Mouse (Mus musculus) heart, adult 9 months (tissue): Measurements from ENCODE around the gene Krt33a.

ENCODE experiments used
- DNase-seq, 2 experiments: peaks; one replicate each; pipeline ENCODE4 v3.0.0; 2022; ENCODE audit warnings: low spot score in 2 of 2

Krt33a gene

DNA sequence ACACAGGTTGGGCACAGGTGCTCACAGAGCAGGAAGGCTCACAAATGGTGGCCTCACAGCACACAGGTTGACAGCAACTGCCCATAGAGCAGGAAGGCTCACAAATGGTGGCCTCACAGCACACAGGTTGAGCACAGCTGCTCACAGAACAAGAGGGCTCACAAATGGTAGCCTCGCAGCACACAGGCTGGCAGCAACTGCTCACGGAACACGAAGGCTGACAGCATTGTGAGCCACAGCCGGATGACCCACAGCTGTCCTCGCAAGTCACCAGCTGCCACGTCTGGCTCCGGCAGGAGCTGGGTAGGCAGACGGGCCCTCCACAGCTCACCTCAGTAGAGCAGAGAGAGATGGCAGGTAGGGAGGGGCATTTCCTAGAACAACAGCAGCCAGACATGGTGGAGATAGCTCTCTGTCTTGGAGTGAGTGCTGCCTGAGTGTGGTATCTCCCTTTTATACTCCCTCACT lies 29.8 kb downstream of the Krt33a start, which contains the start of gene Krtap16-1:
Krtap16-1 (minus strand) TSS at position 418 of the 468 bp plus-strand sequence.
- DNase-seq = no peak

DNA sequence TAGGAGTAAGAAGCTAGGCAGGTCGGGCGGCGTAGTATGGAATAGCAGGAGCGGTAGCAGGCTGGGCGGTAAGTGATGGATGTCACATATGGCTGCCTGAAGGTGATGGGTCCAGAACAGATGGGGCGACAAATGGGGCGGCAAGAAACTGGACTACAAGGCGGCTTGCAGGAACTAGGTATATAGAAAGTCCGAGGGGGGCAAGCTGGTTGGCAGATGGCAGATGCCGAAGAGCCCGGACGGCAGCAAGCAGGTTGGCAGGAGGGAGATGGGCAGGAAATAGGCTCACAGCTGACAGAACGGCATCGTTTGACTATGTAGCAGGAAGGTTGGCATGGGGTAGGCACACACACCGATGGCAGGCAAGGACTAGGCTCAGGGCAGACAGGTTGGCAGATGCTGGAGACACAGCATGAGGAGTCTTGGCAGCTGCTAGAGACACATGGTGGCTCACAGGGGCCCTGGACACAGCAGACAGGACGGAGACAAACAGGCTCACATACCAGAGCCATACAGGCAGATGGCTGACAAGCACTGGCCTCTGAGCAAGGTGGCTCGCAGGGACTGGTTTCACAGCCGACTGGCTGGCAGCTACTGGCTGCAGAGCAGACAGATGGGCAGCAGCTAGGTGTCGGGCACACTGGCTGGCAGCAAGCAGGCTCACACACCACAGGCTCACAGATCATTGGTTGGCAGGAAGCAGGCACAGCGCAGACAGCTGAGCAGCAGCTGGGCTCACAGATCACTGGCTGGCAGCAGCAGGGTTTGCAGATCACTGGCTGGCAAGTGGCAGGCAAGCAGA lies 30.5 kb downstream of the Krt33a start:
- peak in 1 of 2 experiments; percentile 4 for DNase-seq

DNA sequence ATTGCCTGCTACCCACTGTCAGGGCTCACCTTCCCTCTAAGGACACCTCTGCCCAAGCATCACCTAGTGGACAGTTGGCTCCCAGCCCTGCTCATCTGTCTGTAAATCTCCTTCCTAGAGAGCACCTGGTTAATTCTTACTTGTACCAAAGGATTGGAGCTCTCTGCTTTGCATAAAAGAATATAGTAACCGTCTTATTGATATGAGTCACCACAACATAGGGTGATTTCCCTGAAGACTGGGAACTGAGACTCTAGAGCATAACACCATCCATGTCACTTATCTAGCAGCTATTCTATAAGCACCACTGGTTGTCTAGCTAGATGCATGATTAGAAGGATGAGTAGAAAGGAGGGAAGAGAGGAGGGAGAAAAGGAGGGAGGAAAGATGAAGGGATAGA lies 32.6 kb downstream of the Krt33a start:
- no peak for DNase-seq

DNA sequence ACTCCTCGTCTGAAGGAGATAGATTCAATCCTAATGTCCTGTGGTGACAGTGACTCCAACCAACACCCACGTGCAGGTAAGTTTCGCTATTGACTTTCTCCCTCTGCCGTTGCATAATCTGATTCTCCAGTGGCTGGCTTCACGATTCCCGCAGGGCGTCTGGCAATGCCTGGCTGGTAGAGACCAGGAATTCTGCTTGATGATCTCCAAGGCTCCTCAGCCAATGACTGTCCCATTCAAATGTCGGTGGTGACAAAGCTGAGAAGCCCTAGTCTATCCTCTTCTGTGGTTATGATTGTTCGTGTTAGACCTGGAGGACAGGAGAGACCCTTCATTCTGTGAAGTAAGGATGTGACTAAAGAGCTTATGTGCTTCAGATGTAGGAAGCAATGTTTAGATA lies 33.3 kb downstream of the Krt33a start:
- no peak for DNase-seq

DNA sequence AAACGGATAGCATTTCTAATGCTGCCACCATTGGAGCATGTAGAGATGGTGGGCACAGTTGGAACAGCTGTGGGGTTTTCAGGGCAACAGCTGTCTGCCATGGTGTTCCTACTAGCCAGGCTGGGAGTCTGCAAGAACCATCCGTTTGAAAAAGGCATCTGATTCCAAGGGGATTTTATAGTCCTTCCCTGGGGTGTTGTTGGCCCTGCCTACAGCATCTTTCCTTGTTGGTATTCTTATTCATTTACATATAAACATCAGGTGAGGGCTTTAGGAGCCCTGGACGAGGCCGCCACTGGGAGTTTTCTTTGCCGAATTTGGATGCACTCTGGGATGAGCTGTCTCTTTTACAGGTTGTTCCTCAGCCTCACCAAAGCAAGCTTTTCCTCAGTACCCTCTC lies 37.1 kb downstream of the Krt33a start, which contains the start of gene Krtap29-1:
Krtap29-1 (minus strand) TSS at position 101 of the 400 bp plus-strand sequence.
- DNase-seq = no peak

DNA sequence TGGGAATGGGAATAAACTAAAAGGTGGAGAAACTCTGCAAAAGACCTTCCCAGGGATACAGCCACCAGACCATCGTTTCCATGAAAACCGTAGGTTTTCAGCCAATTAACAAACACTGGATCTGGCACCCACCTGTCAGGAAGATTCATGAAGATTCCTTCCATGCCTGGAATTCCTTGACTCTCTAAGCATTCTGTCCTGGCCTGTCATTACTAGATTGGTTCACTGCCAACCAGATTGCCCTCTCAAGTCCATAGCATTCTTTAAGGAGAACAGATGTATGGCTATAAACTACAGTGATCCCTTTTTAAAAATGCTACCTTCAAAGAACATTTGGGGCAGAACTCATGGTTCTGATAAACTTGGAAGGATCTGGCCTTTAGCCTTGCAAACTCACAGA lies 50.1 kb downstream of the Krt33a start:
- no peak for DNase-seq

DNA sequence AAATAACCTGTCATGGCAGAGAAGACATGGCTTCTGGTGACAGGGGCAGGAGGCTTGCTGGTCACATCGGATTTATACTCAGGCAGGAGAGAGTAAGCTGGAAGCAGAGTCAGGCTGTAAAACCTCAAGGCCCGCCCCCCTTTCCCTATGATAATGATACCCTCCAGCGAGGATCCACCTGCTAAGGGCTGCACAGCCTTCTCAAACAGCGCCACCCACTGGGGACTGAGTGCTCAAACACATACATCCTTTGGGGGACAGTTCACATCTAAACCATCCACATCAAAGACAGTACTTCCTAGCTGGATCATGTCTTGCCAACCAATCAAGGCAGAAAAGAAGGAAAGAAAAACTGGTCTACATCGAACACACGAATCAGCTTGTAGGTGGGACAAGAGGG lies 51.8 kb downstream of the Krt33a start:
- DNase-seq = no peak
